ENCODE assay signal across 28 mouse cellular contexts in the genomic region with DNA sequence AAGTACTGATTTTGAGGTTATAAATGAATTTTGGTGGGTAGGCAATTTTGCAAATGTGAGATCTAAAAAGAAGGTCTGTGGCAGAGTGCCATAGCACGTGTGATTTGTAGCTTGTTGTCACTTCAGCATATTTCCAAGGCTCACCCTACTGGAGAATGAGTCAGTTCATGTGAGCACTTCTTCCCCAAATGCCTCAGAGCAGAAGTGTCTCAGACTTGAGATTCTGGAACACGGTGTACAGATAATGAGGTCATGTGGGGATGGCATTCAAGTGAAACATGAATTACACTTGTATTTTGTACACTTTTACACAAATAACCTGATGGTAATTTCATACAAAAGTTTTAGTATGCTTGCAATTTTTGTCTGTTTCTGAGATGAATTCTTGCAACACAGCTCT. TPM values are rescaled to one million over a fixed set of nuclear protein-coding genes. Genes with fewer than 3 reads are reported as not detected.
A peak's percentile ranks its signal among the peaks of the same experiment; 100 is the strongest.
DNase-seq lines count a peak whose midpoint lies in the region; ATAC-seq and TF ChIP-seq lines count a peak whose summit lies in the region.
"Had no signal": no experiment of that assay in that cellular context is flagged by ENCODE, and none has a peak within 500 bp of the region (broad histone marks: within the 10 kb centered on the region; RNA-seq: fewer than 3 reads in every experiment).

No protein-coding gene starts in this region.

- H3K27me3 ChIP-seq in liver, postnatal 0 days (ENCODE audit: insufficient read depth, low read length): no peaks in the 10 kb centered on the region
- no peaks in the 10 kb centered on the region for H3K27me3 ChIP-seq in liver, embryonic 12.5 days (replicated peaks)
- H3K27me3 ChIP-seq: embryonic facial prominence, embryonic 13.5 days; megakaryocyte, embryonic 14.5 days; midbrain, embryonic 13.5 days; neural tube, embryonic 13.5 days had no signal

- ATAC-seq in liver, postnatal 0 days: peak; percentile 67
- no peak for ATAC-seq in liver, embryonic 12.5 days
- ATAC-seq in CD4-positive, CD25-positive, alpha-beta regulatory T cell, adult 4 months: no peak
- ATAC-seq: forebrain, embryonic 16.5 days; intestine, postnatal 0 days; midbrain, embryonic 13.5 days had no signal

- peak; percentile 41 for DNase-seq in adrenal gland, adult 2 months
- no peak for DNase-seq in adrenal gland, adult 18-20 months (ENCODE audit: low spot score in 2 of 2)
- no peak for DNase-seq in liver, postnatal 0 days
- peak; percentile 34 for DNase-seq in adrenal gland, postnatal 14 days
- DNase-seq in ovary, postnatal 14 days (ENCODE audit: low spot score): no peak
- DNase-seq: cerebellum, adult 18-20 months; cerebellum, postnatal 10 days; gastrocnemius, postnatal 14 days; heart, adult 11 months; heart, postnatal 4 days; kidney, adult 9 months; kidney, postnatal 10 days; layer of hippocampus, postnatal 36 days; liver; lung, adult 18-20 months; thymus, postnatal 25 days had no signal

- no peak for TF ChIP-seq EP300 in liver, postnatal 0 days (IDR thresholded peaks at IDR 0.05; ENCODE audit: low read depth)

- no peak overlapping the region for H3K4me2 ChIP-seq in liver, postnatal 0 days (ENCODE audit: low read depth, low read length)
- H3K4me2 ChIP-seq in liver, embryonic 12.5 days: no peak overlapping the region
- H3K4me2 ChIP-seq: embryonic facial prominence, embryonic 13.5 days; heart, embryonic 11.5 days; hindbrain, embryonic 14.5 days; midbrain, embryonic 13.5 days; neural tube, embryonic 13.5 days had no signal

- peaks cover 88% of the 10 kb centered on the region for H3K79me2 ChIP-seq in macrophage (ENCODE audit: inconsistent target)

- no peaks in the 10 kb centered on the region for H3K9me3 ChIP-seq in liver, postnatal 0 days (ENCODE audit: low read length)
- no peaks in the 10 kb centered on the region for H3K9me3 ChIP-seq in liver, embryonic 12.5 days (replicated peaks)
- H3K9me3 ChIP-seq: embryonic facial prominence, embryonic 13.5 days; forebrain, embryonic 10.5 days; megakaryocyte, embryonic 14.5 days; midbrain, embryonic 13.5 days; neural tube, embryonic 13.5 days had no signal

- H3K36me3 ChIP-seq in liver, postnatal 0 days (replicated peaks; ENCODE audit: insufficient read depth, low read length): 0 out of 2 replicates have a peak, but pooled peaks cover 2% of the 10 kb centered on the region
- peaks cover 5% of the 10 kb centered on the region; the same call in 1 of the 2 replicates for H3K36me3 ChIP-seq in liver, embryonic 12.5 days
- H3K36me3 ChIP-seq in macrophage (ENCODE audit: inconsistent target): no peaks in the 10 kb centered on the region
- H3K36me3 ChIP-seq: embryonic facial prominence, embryonic 13.5 days; neural tube, embryonic 13.5 days had no signal

- WGBS in liver, postnatal 0 days (ENCODE audit: insufficient replicate concordance): 45% methylated on average over 2 of the region's 2 CpGs
- WGBS in liver, embryonic 12.5 days (ENCODE audit: insufficient replicate concordance): 52% methylated on average over 2 of the region's 2 CpGs
- WGBS in macrophage (ENCODE audit: missing documents): 6% methylated on average over 2 of the region's 2 CpGs

- no peak overlapping the region for H3K9ac ChIP-seq in liver, postnatal 0 days (replicated peaks)
- H3K9ac ChIP-seq in liver, embryonic 12.5 days: no peak overlapping the region
- H3K9ac ChIP-seq: embryonic facial prominence, embryonic 13.5 days; hindbrain, embryonic 14.5 days; midbrain, embryonic 13.5 days; neural tube, embryonic 13.5 days had no signal

- no peak overlapping the region for H3K27ac ChIP-seq in liver, postnatal 0 days (ENCODE audit: low read depth)
- no peak overlapping the region for H3K27ac ChIP-seq in liver, embryonic 12.5 days
- H3K27ac ChIP-seq in macrophage: peak overlapping the region; percentile 34
- H3K27ac ChIP-seq: embryonic facial prominence, embryonic 13.5 days; forebrain, embryonic 10.5 days; hindbrain, embryonic 14.5 days; midbrain, embryonic 13.5 days; neural tube, embryonic 13.5 days had no signal

- peaks cover 2% of the 10 kb centered on the region; the same call in 1 of the 2 replicates for H3K4me1 ChIP-seq in liver, postnatal 0 days (ENCODE audit: insufficient read depth)
- 0 out of 2 replicates have a peak, but pooled peaks cover under 1% of the 10 kb centered on the region for H3K4me1 ChIP-seq in liver, embryonic 12.5 days

- H3K4me3 ChIP-seq in liver, postnatal 0 days (ENCODE audit: low read depth, low read length): no peak overlapping the region
- H3K4me3 ChIP-seq in liver, embryonic 12.5 days: no peak overlapping the region
- H3K4me3 ChIP-seq in macrophage (ENCODE audit: inconsistent target): no peak overlapping the region
- H3K4me3 ChIP-seq: embryonic facial prominence, embryonic 13.5 days; forebrain, embryonic 10.5 days; megakaryocyte, embryonic 14.5 days; midbrain, embryonic 13.5 days; neural tube, embryonic 13.5 days had no signal

- no peak for TF ChIP-seq CTCF in liver, postnatal 0 days (IDR thresholded peaks at IDR 0.05; ENCODE audit: low read depth)

RNA-seq across cellular contexts. Expression of gene Pus10, which starts 7.7 kb away (rescaled TPM):
- total RNA-seq in adrenal gland, adult 2 months (2021): 10 to 100 TPM; 18.0 to 22.3 TPM
- polyA plus RNA-seq in adrenal gland, adult 2 months (2012; rRNA removed): 0.71 and 0.79 TPM in 2 replicates
- total RNA-seq in adrenal gland, adult 18-20 months (2021): 10 to 100 TPM; 18.0 to 22.1 TPM
- polyA plus RNA-seq in liver, postnatal 0 days (2015; fragmentation: Nextera tagmentation; extraction: Ambion mirVana): 10.3 and 10.4 TPM in 2 replicates
- 21.8 and 22.6 TPM in 2 replicates for polyA plus RNA-seq in liver, embryonic 12.5 days (2016; fragmentation: Nextera tagmentation; extraction: Ambion mirVana)
- 19.2 and 21.8 TPM in 2 replicates for total RNA-seq in adrenal gland, postnatal 14 days (2021)
- 100 to 1,000 TPM in 2 of 26 experiments, 10 to 100 TPM in 24; 19.7 to 105 (median 71.1) TPM for total RNA-seq in macrophage (2018; cell fraction: chromatin; rRNA removed)
- 10 to 100 TPM; 14.6 to 33.8 (median 23.9) TPM for total RNA-seq in macrophage (2018; cell fraction: cytosol; rRNA removed)
- 10 to 100 TPM; 12.6 to 63.3 (median 40.2) TPM for total RNA-seq in macrophage (2018; cell fraction: nucleus; rRNA removed)
- polyA plus RNA-seq in macrophage (2018): 13.4 to 17.9 TPM (median 17.4 TPM) in 3 replicates
- polyA plus RNA-seq in CD4-positive, CD25-positive, alpha-beta regulatory T cell, adult 4 months (2017; shearing (Covaris generic)): 10 to 100 TPM; 20.7 to 22.2 TPM

RNA-seq across cellular contexts. Expression of gene Pex13, which starts 8.0 kb away (rescaled TPM):
- total RNA-seq in adrenal gland, adult 2 months (2021): 10 to 100 TPM; 66.5 to 74.6 TPM
- 25.6 and 32.3 TPM in 2 replicates for polyA plus RNA-seq in adrenal gland, adult 2 months (2012; rRNA removed)
- 10 to 100 TPM; 73.9 to 74.7 TPM for total RNA-seq in adrenal gland, adult 18-20 months (2021)
- 24.9 and 25.0 TPM in 2 replicates for polyA plus RNA-seq in liver, postnatal 0 days (2015; fragmentation: Nextera tagmentation; extraction: Ambion mirVana)
- polyA plus RNA-seq in liver, embryonic 12.5 days (2016; fragmentation: Nextera tagmentation; extraction: Ambion mirVana): 15.0 and 18.0 TPM in 2 replicates
- 56.9 and 66.8 TPM in 2 replicates for total RNA-seq in adrenal gland, postnatal 14 days (2021)
- 10 to 100 TPM; 10.8 to 67.5 (median 30.6) TPM for total RNA-seq in macrophage (2018; cell fraction: chromatin; rRNA removed)
- 10 to 100 TPM; 11.2 to 26.3 (median 19.0) TPM for total RNA-seq in macrophage (2018; cell fraction: cytosol; rRNA removed)
- total RNA-seq in macrophage (2018; cell fraction: nucleus; rRNA removed): 10 to 100 TPM; 10.0 to 51.9 (median 26.4) TPM
- 14.0 to 16.5 TPM (median 15.8 TPM) in 3 replicates for polyA plus RNA-seq in macrophage (2018)
- 10 to 100 TPM in 1 of 2 experiments, 1 to 10 TPM in 1; 9.1 to 11.3 TPM for polyA plus RNA-seq in CD4-positive, CD25-positive, alpha-beta regulatory T cell, adult 4 months (2017; shearing (Covaris generic))

RNA-seq across cellular contexts. Expression of gene 0610010F05Rik, which starts 24.4 kb away (rescaled TPM):
- total RNA-seq in adrenal gland, adult 2 months (2021): 10 to 100 TPM; 13.5 to 14.2 TPM
- 0.76 and 2.0 TPM in 2 replicates for polyA plus RNA-seq in adrenal gland, adult 2 months (2012; rRNA removed)
- total RNA-seq in adrenal gland, adult 18-20 months (2021): 10 to 100 TPM; 12.3 to 13.7 TPM
- 8.3 and 9.1 TPM in 2 replicates for polyA plus RNA-seq in liver, postnatal 0 days (2015; fragmentation: Nextera tagmentation; extraction: Ambion mirVana)
- polyA plus RNA-seq in liver, embryonic 12.5 days (2016; fragmentation: Nextera tagmentation; extraction: Ambion mirVana): 17.0 and 18.1 TPM in 2 replicates
- 17.9 and 18.4 TPM in 2 replicates for total RNA-seq in adrenal gland, postnatal 14 days (2021)
- 10 to 100 TPM; 25.3 to 90.7 (median 56.1) TPM for total RNA-seq in macrophage (2018; cell fraction: chromatin; rRNA removed)
- total RNA-seq in macrophage (2018; cell fraction: cytosol; rRNA removed): 10 to 100 TPM; 13.2 to 20.1 (median 15.9) TPM
- 10 to 100 TPM; 15.1 to 50.5 (median 30.4) TPM for total RNA-seq in macrophage (2018; cell fraction: nucleus; rRNA removed)
- polyA plus RNA-seq in macrophage (2018): 12.1 to 19.8 TPM (median 14.4 TPM) in 3 replicates
- polyA plus RNA-seq in CD4-positive, CD25-positive, alpha-beta regulatory T cell, adult 4 months (2017; shearing (Covaris generic)): 1 to 10 TPM; 1.6 to 2.0 TPM

Comparison
In these comparisons a context has a peak if more than half of its experiments do, and no peak if none do; other contexts are left out.
1. DNase-seq: peak in adrenal gland, adult 2 months (single experiment) and adrenal gland, postnatal 14 days (single experiment); none in adrenal gland, adult 18-20 months (0 of 2), liver, postnatal 0 days (single experiment) and ovary, postnatal 14 days (single experiment).